Mouse (Mus musculus): ENCODE results near the gene Lbhd2. TPM values are rescaled to one million over a fixed set of nuclear protein-coding genes. Genes with fewer than 3 reads are reported as not detected.

Gene Lbhd2
- total RNA-seq, 2 experiments from 2014 or later = not detected

GRCm38 (mm10) chr12:111401454-111402184, 5.0 kb upstream of the Lbhd2 start:
- intact Hi-C loops (cut with DNase I) = loop anchor here (1.0 kb wide), 1 partner anchor 10 kb away; no protein-coding TSS in a partner anchor
- DNase-seq (ENCODE audit: low spot score) = peak; percentile 42

GRCm38 (mm10) chr12:111404880-111405279, 1.7 kb upstream of the Lbhd2 start:
- intact Hi-C loops (cut with DNase I) = no loop called here
- DNase-seq (ENCODE audit: low spot score) = no peak

GRCm38 (mm10) chr12:111409583-111409982, 3.0 kb downstream of the Lbhd2 start:
- intact Hi-C loops (cut with DNase I) = no loop called here
- no peak for DNase-seq (ENCODE audit: low spot score)

GRCm38 (mm10) chr12:111411631-111412355, 5.2 kb downstream of the Lbhd2 start:
- intact Hi-C loops (cut with DNase I) = loop anchor here (1.0 to 5.0 kb wide), 3 partner anchors 9 to 139 kb away; partner anchors contain the start of gene Amn
- DNase-seq (ENCODE audit: low spot score) = no peak

GRCm38 (mm10) chr12:111412581-111413284, 6.1 kb downstream of the Lbhd2 start:
- no peak for DNase-seq (ENCODE audit: low spot score)
- intact Hi-C loops (cut with DNase I) = loop anchor here (5.0 kb wide), 2 partner anchors 70 to 140 kb away; partner anchors contain the start of gene Amn

- intact Hi-C loops (cut with DNase I) = loop anchor here (5.0 kb wide), 2 partner anchors 71 to 141 kb away; partner anchors contain the start of gene Amn
- peak; percentile 82 for DNase-seq (ENCODE audit: low spot score)
Measured at GRCm38 (mm10) chr12:111413300-111413699, 6.7 kb downstream of the Lbhd2 start.

GRCm38 (mm10) chr12:111416921-111417779, 10.5 kb downstream of the Lbhd2 start, which contains the start of gene Exoc3l4:
Gene Exoc3l4, plus strand, starts transcription at chr12:111417017.
- no peak for DNase-seq (ENCODE audit: low spot score)
- intact Hi-C loops (cut with DNase I) = no loop called here

GRCm38 (mm10) chr12:111419918-111420317, 13.3 kb downstream of the Lbhd2 start:
- no peak for DNase-seq (ENCODE audit: low spot score)
- intact Hi-C loops (cut with DNase I) = no loop called here

- DNase-seq (ENCODE audit: low spot score) = no peak
- intact Hi-C loops (cut with DNase I) = no loop called here
Measured at GRCm38 (mm10) chr12:111420946-111421709, 14.5 kb downstream of the Lbhd2 start.

GRCm38 (mm10) chr12:111422852-111423251, 16.2 kb downstream of the Lbhd2 start:
- intact Hi-C loops (cut with DNase I) = no loop called here
- no peak for DNase-seq (ENCODE audit: low spot score)

- intact Hi-C loops (cut with DNase I) = no loop called here
- DNase-seq (ENCODE audit: low spot score) = no peak
Measured at GRCm38 (mm10) chr12:111423570-111424129, 17.0 kb downstream of the Lbhd2 start.

- intact Hi-C loops (cut with DNase I) = no loop called here
- DNase-seq (ENCODE audit: low spot score) = no peak
Measured at GRCm38 (mm10) chr12:111424547-111424946, 17.9 kb downstream of the Lbhd2 start.

GRCm38 (mm10) chr12:111425258-111425657, 18.6 kb downstream of the Lbhd2 start:
- intact Hi-C loops (cut with DNase I) = no loop called here
- peak; percentile 66 for DNase-seq (ENCODE audit: low spot score)

- intact Hi-C loops (cut with DNase I) = loop anchor here (1.0 to 2.0 kb wide), 2 partner anchors 33 to 43 kb away; no protein-coding TSS in a partner anchor
- DNase-seq (ENCODE audit: low spot score) = peak; percentile 72
Measured at GRCm38 (mm10) chr12:111425789-111426460, 19.3 kb downstream of the Lbhd2 start.

GRCm38 (mm10) chr12:111427438-111428113, 21.0 kb downstream of the Lbhd2 start:
- intact Hi-C loops (cut with DNase I) = loop anchor here (2.0 kb wide), 1 partner anchor 41 kb away; no protein-coding TSS in a partner anchor
- no peak for DNase-seq (ENCODE audit: low spot score)

- intact Hi-C loops (cut with DNase I) = no loop called here
- DNase-seq (ENCODE audit: low spot score) = no peak
Measured at GRCm38 (mm10) chr12:111428364-111428763, 21.8 kb downstream of the Lbhd2 start.
